Mouse (Mus musculus): Measurements from ENCODE around the gene Pdf. TPM values are rescaled to one million over a fixed set of nuclear protein-coding genes. Genes with fewer than 3 reads are reported as not detected.

Pdf gene
- polyA plus RNA-seq, 1 experiment from 2014 or later = 32.8 TPM

DNA sequence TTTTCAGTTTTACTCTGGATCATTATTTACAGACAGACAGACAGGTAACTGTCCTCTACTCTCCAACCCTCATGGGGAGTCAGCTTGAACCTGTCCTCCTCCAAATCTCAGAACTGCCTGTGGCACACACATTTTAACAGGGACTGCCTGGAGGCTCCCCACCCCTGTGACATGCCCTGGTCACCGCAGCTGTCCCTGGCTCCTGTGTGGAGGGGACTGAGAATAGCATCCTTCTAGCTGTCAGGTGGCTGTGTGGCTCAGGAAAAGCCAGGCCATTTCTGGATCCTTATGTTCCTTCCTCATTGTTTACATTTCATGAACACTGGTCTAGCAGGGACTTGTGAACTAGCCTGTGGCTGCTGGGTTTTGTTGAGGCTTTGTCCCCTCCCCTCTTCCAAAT, 25.7 kb upstream of the Pdf start:
- Histone ChIP-seq H3K4me2 (ENCODE audit: low read length) (no peak overlapping the region), H3K36me3 (ENCODE audit: control insufficient read depth, insufficient read depth, low read length) (peaks cover 37% of the 10 kb centered on the region), H3K27ac (ENCODE audit: low read length) (no peak overlapping the region), H3K4me1 (ENCODE audit: control insufficient read depth, insufficient read depth, low read length) (no peaks in the 10 kb centered on the region), H3K27me3 (ENCODE audit: control insufficient read depth, insufficient read depth, low read depth, low read length) (no peaks in the 10 kb centered on the region), H3K9me3 (replicated peaks; ENCODE audit: control insufficient read depth, low read length, poor library complexity, severe bottlenecking) (no peaks in the 10 kb centered on the region), H3K9ac (ENCODE audit: low read depth, low read length) (no peak overlapping the region), H3K4me3 (ENCODE audit: low read depth, low read length) (no peak overlapping the region)
- no peak for ATAC-seq
- WGBS = 96% methylated on average over 1 of the region's 1 CpGs

DNA sequence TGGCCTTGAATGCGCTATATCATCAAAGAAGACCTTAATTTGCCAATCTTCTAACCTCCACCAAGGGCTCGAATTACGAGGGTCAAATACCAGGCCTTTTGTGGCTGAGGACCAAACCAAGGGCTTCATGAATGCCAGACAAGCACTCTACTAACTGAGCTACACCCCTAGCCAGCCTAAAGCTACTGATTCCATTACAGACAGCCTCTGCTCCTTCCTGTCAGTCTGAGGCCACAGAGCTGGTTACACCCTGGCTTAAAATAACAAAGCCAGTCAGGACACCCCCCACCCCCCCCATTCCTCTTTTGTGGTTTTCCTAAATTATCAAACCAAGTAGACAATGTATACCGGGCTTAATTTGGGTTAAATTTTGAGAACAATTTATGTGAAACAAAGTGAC, 25.3 kb upstream of the Pdf start:
- Histone ChIP-seq H3K4me1 (ENCODE audit: control insufficient read depth, insufficient read depth, low read length) (no peaks in the 10 kb centered on the region), H3K27me3 (ENCODE audit: control insufficient read depth, insufficient read depth, low read depth, low read length) (no peaks in the 10 kb centered on the region), H3K4me2 (ENCODE audit: low read length) (no peak overlapping the region), H3K36me3 (ENCODE audit: control insufficient read depth, insufficient read depth, low read length) (peaks cover 37% of the 10 kb centered on the region), H3K9ac (ENCODE audit: low read depth, low read length) (no peak overlapping the region), H3K4me3 (ENCODE audit: low read depth, low read length) (no peak overlapping the region), H3K27ac (ENCODE audit: low read length) (no peak overlapping the region), H3K9me3 (replicated peaks; ENCODE audit: control insufficient read depth, low read length, poor library complexity, severe bottlenecking) (no peaks in the 10 kb centered on the region)
- no peak for ATAC-seq
- WGBS = 88% methylated on average over 4 of the region's 4 CpGs

DNA sequence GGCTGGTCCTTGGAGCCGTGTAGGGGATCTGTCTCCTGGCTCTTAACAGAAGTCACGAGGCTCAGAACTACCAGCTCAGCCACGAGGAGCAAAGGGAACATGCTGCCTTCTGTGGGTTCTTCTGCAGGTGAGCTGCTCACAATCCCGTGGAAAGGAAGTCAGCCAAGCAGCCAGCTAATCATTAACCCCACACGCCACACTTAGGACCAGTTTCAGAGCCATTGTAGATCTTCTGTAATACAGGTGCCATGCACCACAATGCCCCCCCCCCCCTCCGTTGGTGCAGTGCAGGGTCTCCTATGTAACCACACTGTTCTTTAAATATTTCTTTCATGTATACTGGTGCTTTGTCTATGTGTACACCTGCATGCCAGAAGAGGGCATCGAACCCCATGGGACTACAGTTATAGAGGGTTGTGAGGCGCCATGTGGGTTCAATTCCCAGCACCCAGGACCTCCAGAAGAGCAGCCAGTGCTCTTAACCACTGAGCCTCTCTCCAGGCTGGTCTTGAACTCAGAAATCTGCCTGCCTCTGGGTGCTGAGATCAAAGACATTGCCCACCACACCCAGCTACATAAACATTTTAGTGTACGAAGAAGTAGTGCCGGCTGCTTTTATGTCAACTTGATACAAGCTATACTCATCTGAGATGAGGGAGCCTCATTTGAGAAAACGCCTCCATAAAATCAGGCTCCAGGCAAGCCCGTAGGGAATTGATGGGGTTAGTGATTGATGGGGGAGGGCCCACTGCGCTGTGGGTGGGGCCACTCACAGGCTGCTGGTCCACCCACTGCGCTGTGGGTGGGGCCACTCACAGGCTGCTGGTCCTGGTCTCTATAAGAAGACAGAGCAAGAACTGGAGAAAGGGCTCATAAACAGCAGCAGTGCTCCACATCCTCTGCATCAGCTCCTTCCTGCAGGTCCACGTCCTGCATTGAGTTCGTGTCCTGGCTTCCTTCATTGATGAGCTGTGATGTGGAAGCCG, 17.4 kb upstream of the Pdf start, which contains the start of gene Tmed6:
Gene Tmed6, minus strand, starts transcription at position 134 of the 986 bp plus-strand sequence.
- H3K27ac ChIP-seq (ENCODE audit: low read length) = no peak within 1 kb of the TSS
- no peak within 1 kb of the TSS for H3K4me2 ChIP-seq (ENCODE audit: low read length)
- ATAC-seq = no peak
- H3K4me3 ChIP-seq (ENCODE audit: low read depth, low read length) = no peak within 1 kb of the TSS
- H3K4me1 ChIP-seq (ENCODE audit: control insufficient read depth, insufficient read depth, low read length) = no peaks in the 10 kb centered on the region
- H3K9ac ChIP-seq (ENCODE audit: low read depth, low read length) = no peak within 1 kb of the TSS
- no peaks in the 10 kb centered on the region for H3K9me3 ChIP-seq (replicated peaks; ENCODE audit: control insufficient read depth, low read length, poor library complexity, severe bottlenecking)
- no peaks in the 10 kb centered on the region for H3K27me3 ChIP-seq (ENCODE audit: control insufficient read depth, insufficient read depth, low read depth, low read length)
- WGBS = 66% methylated on average over 17 of the region's 17 CpGs
- H3K36me3 ChIP-seq (ENCODE audit: control insufficient read depth, insufficient read depth, low read length) = 0 out of 2 replicates have a peak, but pooled peaks cover 6% of the 10 kb centered on the region

DNA sequence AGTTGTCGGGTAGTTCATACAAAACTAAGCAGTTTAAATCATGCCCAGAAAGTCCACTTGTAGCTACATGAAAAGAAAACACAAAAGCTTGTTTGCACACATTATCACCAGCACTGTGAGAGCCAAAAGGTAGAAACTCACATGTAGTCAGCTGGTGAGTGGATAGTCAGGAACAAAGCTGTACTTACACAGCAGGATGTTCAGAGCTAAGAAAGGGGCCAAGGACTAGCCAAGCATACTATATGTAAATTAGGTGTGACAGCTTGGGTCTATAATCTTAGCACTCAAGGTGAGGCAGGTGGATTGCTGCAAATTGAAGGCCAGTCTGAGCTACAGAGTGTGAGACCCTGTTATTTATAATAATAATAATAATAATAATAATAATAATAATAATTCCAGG, 14.2 kb upstream of the Pdf start:
- H3K9ac ChIP-seq (ENCODE audit: low read depth, low read length) = no peak overlapping the region
- peaks cover 2% of the 10 kb centered on the region for H3K4me1 ChIP-seq (ENCODE audit: control insufficient read depth, insufficient read depth, low read length)
- H3K9me3 ChIP-seq (replicated peaks; ENCODE audit: control insufficient read depth, low read length, poor library complexity, severe bottlenecking) = no peaks in the 10 kb centered on the region
- no peak overlapping the region for H3K4me2 ChIP-seq (ENCODE audit: low read length)
- no peak for ATAC-seq
- H3K4me3 ChIP-seq (ENCODE audit: low read depth, low read length) = no peak overlapping the region
- H3K27ac ChIP-seq (ENCODE audit: low read length) = no peak overlapping the region
- WGBS = 88% methylated on average over 1 of the region's 1 CpGs
- H3K27me3 ChIP-seq (ENCODE audit: control insufficient read depth, insufficient read depth, low read depth, low read length) = no peaks in the 10 kb centered on the region
- H3K36me3 ChIP-seq (ENCODE audit: control insufficient read depth, insufficient read depth, low read length) = peaks cover 6% of the 10 kb centered on the region; the same call in 1 of the 2 replicates

DNA sequence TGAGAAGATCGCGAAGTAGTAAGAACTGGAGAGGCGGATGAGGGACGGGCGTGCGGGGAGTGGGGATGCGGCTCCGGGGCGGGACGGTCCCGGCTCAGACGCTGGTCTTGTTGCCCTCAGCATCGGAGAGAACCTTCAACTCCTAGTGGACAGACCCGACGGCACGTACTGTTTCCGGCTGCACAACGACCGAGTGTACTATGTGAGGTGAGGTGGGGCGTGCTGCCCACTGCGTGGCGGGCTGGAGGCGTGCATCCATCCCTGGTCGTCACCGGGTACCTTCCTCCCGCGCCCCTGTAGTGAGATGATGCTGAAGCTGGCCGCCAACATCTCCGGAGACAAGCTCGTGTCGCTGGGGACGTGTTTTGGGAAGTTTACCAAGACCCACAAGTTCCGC, 8.6 kb upstream of the Pdf start:
- Histone ChIP-seq H3K36me3 (ENCODE audit: control insufficient read depth, insufficient read depth, low read length) (peaks cover 28% of the 10 kb centered on the region), H3K27ac (ENCODE audit: low read length) (peak overlapping the region; percentile 75; the same call in 1 of the 2 replicates), H3K9ac (ENCODE audit: low read depth, low read length) (peak overlapping the region; percentile 73), H3K4me3 (ENCODE audit: low read depth, low read length) (peak overlapping the region; percentile 96), H3K9me3 (replicated peaks; ENCODE audit: control insufficient read depth, low read length, poor library complexity, severe bottlenecking) (no peaks in the 10 kb centered on the region), H3K4me2 (ENCODE audit: low read length) (peak overlapping the region; percentile 97), H3K4me1 (ENCODE audit: control insufficient read depth, insufficient read depth, low read length) (peaks cover 17% of the 10 kb centered on the region), H3K27me3 (ENCODE audit: control insufficient read depth, insufficient read depth, low read depth, low read length) (no peaks in the 10 kb centered on the region)
- WGBS = under 1% methylated on average over 33 of the region's 33 CpGs
- peak; percentile 78 for ATAC-seq

DNA sequence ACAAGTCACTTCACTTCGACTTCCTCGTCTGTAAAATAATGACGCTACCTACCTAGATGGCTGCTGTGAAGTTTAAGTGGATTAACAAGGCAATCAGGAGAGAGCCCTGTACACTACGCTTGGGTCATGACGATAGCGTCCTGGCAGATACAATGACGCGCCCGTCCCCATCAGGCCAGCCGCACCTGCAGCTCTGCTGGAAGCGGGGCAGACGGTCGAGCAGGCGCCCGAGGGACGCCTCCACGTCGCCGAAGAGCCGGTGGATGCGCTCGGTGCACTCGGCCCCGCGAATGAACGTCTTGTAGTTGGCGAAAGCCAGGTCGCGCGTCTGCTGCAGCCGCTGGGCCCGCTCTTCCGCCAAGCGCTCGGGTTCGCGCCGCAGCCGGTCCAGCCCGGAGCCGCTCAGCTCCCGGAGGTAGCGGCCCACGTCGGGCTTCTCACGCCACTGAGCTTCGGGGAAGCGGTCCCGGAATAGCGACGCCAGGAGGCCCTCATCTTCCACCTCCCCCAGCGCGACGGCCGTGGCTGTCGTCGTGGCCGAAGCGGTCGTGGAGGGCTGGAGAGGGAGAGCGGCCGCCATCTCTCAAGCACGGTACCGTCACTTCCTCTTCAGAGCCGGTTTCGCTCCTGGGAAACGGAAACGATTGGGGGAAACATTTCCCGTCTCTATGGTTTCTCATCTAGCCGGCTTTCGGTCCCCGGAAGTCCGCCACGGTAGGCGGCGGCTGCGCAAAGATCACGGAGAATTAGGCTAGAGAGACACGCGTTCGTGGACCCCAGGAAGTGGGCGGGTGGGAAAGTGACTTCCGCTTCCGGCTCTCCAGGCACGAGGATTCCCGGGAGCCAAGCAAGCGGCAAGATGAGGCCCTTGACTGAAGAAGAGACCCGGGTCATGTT, 7.9 kb upstream of the Pdf start, which contains the start of the genes Cog8 and Nip7:
Gene Cog8, minus strand, starts transcription at position 614 of the 897 bp plus-strand sequence.
Gene Nip7, plus strand, starts transcription at position 802 of the 897 bp plus-strand sequence.
- Histone ChIP-seq H3K9me3 (replicated peaks; ENCODE audit: control insufficient read depth, low read length, poor library complexity, severe bottlenecking) (no peaks in the 10 kb centered on the region), H3K4me1 (ENCODE audit: control insufficient read depth, insufficient read depth, low read length) (peaks cover 17% of the 10 kb centered on the region), H3K27me3 (ENCODE audit: control insufficient read depth, insufficient read depth, low read depth, low read length) (no peaks in the 10 kb centered on the region), H3K36me3 (ENCODE audit: control insufficient read depth, insufficient read depth, low read length) (peaks cover 33% of the 10 kb centered on the region), H3K27ac (ENCODE audit: low read length) (peak within 1 kb of the TSS; percentile 87), H3K4me2 (ENCODE audit: low read length) (peak within 1 kb of the TSS; percentile 97), H3K9ac (ENCODE audit: low read depth, low read length) (peak within 1 kb of the TSS; percentile 92), H3K4me3 (ENCODE audit: low read depth, low read length) (peak within 1 kb of the TSS; percentile 96)
- peak; percentile 96 for ATAC-seq
- WGBS = under 1% methylated on average over 79 of the region's 88 CpGs

DNA sequence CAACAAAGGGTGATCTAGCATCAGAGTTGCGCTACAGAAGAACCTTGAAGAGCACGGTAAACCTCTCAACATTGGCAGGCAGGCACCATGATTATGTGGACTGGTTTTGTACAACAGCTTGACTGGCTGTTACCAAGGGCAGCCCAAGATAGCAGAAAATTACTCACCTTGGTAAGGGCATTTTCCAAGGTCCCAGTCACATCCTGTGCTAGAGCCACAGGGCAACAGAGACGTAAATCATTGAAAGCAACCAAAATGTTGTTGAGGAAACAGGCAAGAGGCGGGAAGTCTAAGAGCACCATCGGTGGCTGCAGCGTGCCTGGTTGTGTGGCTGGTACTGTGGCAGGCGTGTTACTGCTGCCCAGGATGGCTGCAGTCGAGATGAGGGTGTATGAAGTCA, 3.6 kb upstream of the Pdf start:
- no peaks in the 10 kb centered on the region for H3K9me3 ChIP-seq (replicated peaks; ENCODE audit: control insufficient read depth, low read length, poor library complexity, severe bottlenecking)
- H3K4me2 ChIP-seq (ENCODE audit: low read length) = no peak overlapping the region
- 97% methylated on average over 8 of the region's 8 CpGs for WGBS
- peaks cover 29% of the 10 kb centered on the region for H3K4me1 ChIP-seq (ENCODE audit: control insufficient read depth, insufficient read depth, low read length)
- no peak for ATAC-seq
- no peak overlapping the region for H3K27ac ChIP-seq (ENCODE audit: low read length)
- H3K9ac ChIP-seq (ENCODE audit: low read depth, low read length) = no peak overlapping the region
- no peak overlapping the region for H3K4me3 ChIP-seq (ENCODE audit: low read depth, low read length)
- H3K36me3 ChIP-seq (ENCODE audit: control insufficient read depth, insufficient read depth, low read length) = peaks cover 35% of the 10 kb centered on the region
- H3K27me3 ChIP-seq (ENCODE audit: control insufficient read depth, insufficient read depth, low read depth, low read length) = no peaks in the 10 kb centered on the region

DNA sequence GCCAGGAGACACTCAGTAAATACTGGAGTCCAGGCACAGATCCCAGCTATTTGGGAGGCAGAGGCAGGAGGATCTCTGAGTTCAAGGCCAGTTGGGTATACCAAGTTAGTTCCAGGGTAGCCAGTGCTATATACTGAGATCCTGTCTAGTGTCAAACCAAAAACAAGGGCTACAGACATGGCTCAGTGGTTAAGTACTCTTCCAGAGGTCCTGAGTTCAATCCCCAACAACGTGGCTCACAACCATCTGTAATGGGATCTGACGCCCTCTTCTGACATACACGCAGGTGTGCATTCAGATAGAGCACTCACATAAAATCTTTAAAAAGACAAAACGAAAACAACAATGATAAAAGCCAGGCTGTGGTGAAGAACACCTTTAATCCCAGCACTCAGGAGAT, 1.1 kb upstream of the Pdf start:
- Histone ChIP-seq H3K4me1 (ENCODE audit: control insufficient read depth, insufficient read depth, low read length) (peaks cover 18% of the 10 kb centered on the region), H3K27me3 (ENCODE audit: control insufficient read depth, insufficient read depth, low read depth, low read length) (no peaks in the 10 kb centered on the region), H3K9me3 (replicated peaks; ENCODE audit: control insufficient read depth, low read length, poor library complexity, severe bottlenecking) (no peaks in the 10 kb centered on the region), H3K9ac (ENCODE audit: low read depth, low read length) (no peak overlapping the region), H3K27ac (ENCODE audit: low read length) (no peak overlapping the region), H3K4me2 (ENCODE audit: low read length) (no peak overlapping the region), H3K4me3 (ENCODE audit: low read depth, low read length) (no peak overlapping the region), H3K36me3 (ENCODE audit: control insufficient read depth, insufficient read depth, low read length) (peaks cover 43% of the 10 kb centered on the region)
- ATAC-seq = no peak
- 98% methylated on average over 4 of the region's 4 CpGs for WGBS
